Mouse (Mus musculus): ENCODE measurements at regions not wholly inside any gene's neighbourhood (a gene's known extent, or its start where the extent isn't known, plus 50 kb on each side); places are given as distances from the start of the nearest gene placed in this dataset.

DNA sequence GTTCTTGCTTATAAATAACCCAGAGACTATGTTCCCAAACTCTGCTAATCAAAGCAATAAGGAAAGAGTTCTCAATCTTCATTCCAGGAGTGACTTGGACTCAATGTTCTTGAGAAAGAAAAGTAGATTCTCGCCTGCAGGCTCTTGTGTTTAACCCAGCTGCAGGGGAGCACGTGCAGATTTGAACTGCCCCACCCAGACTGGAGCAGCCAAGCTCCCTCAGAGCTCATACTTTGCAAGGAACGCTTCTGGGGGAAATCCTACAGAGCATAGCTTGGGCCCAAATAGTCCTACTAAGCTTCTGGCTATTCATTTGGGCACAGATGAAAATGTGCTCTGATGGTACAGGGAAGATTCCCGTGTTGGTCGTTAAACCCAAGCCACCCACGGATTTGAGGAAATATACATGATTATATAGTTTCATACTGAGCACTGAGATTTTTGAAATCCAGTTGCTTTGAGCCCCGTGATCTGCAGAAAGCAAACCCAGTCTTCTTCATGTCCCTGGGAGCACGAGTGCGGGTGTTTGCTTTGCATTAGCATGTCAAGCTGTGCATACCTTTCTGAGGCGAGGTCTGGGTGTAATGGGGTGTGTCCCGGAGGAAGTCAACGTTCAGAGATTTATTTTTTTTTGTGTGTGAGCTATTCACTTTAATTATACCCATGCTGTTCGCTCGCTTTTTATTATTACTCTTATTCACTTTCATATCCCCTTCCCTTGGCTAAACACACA is 99.1 kb upstream of the Trp63 start:
- no peak for DNase-seq (ENCODE audit: low spot score in 2 of 2)

DNA sequence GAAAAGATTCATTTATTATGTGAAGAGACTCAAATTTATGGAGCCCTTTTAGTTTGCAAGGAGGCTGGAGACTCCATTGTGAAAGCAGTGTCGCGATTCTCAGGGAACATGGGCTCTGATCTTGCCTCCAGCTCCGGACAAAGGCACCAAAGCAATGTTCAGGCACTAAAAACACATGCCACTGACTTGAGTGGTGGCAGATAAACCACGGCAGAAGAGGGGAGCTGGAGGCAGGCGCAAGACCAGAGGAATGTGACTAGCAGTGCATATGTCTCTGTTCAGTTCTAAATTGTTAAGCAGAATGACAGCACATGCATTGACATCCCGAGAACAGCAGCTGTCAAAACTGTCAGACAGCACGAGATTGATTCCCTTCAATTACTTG is 98.5 kb upstream of the Trp63 start:
- no peak for DNase-seq (ENCODE audit: low spot score in 2 of 2)

DNA sequence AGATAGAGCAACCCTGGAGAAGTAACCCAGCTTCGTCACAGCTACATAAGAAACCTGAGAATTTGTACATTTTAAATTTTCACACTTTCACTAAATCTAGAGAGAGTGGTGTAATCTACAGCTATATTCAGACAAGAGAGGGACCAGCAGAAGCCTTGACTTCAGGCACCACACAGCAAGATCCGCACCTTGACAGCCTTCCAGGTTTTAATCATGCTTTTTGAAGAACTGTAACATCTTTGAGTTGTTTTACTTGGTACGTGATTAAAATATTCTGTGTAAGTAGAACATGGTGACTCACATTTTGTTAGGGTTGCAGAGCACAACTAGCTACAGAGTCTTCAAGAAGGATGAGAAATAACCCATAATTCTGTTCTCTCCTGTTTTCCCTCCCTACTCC is 97.6 kb upstream of the Trp63 start:
- DNase-seq (ENCODE audit: low spot score in 2 of 2), result peak in 1 of 2 experiments; percentile 5

DNA sequence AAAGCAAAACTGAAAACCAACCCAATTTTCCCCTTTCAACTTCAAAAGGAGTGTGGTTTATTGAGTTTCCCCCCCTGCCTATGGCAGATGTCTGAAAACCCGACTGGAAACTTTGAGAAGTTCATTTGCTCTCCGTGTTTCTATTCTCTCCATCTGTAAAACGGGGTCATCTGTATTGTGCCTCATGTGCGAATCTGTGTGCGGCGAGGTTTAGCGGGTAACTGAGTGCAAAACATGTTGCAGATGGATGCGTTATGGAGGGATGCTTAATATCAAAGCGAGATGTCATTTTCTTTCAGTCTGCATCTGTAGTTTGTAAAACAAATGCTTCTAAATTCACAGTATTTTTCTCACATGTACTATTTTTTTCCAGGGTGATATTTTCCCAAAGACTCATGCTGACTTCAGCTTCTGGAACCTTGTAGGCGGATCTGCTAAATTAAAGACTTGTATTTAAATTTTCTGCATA is 95.7 kb upstream of the Trp63 start:
- DNase-seq (ENCODE audit: low spot score in 2 of 2), result peak in 1 of 2 experiments; percentile 10

DNA sequence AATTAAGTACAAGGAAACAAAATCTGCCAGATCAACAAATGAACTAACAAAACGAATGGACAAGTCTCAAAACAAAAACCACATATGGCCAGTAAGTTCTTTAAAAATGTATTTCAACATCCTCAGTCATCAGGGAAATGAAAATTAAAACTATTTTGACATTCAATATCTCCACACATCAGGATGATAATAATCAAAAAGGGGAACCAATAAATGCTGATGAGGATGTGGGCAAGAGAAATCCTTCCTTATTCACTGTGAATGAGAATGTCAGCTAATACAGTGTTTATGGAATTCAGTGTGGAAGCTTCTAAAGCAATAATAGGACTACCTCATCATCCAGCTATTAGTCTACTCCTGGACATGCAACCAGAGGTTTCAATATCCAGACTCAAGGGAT is 86.1 kb upstream of the Trp63 start:
- DNase-seq (ENCODE audit: low spot score in 2 of 2), result no peak

DNA sequence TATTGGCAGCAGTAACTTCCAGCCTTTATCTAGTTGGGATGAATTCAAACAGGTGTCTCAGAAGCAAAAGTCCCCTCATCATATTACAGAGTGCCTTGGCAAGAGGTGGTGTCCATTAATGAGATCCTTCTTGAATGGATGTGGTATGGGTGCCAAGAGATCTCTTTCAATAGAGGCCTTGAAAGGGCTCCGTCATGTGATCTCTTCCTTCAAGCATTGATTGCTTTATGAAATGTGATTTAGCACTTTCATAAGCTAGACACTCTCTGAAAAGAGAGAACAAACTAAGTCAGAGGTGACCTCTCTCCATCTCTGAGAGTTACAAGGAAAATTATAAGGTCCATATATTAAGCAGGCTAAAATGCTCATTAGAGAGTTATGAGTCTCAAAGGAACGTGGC is 80.4 kb upstream of the Trp63 start:
- no peak for DNase-seq (ENCODE audit: low spot score in 2 of 2)

DNA sequence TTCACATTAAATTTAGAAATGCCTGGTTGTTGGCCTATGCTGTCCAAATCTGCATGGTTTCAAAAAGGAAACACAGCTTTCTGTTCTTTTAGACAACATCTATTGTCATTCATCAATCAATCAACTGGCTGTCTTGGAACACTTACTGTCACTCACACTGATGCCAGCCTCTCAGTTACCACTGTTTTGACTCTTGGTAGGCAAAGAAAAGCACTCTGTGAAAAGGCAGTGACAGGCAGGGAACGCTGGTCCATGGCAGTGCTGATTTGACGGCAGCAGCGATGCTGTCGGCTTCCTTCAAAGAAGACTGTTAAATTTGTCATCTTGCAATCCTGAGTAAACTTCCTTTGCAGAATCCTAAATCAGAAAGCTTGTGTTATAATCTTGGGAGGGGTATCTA is 68.3 kb upstream of the Trp63 start:
- no peak for DNase-seq (ENCODE audit: low spot score in 2 of 2)

DNA sequence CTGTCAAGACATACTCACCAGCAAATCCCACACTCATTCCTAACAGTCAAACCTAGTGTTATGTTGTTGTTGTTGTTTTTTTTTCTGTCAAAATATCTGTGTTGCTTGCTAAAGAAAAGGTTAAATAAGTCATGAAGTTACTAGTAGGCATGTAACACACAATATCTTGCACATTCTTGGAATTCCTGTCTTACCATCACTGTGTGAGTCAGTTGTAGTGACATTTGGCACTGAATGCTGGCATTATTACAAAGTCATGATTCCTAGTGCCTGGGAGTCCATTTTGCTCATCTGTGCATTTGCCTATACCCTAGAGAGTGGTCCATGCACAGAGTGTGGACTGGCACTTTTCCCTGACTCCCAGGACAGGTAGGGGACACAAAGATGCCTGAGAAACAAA is 67.9 kb upstream of the Trp63 start:
- no peak for DNase-seq (ENCODE audit: low spot score in 2 of 2)

DNA sequence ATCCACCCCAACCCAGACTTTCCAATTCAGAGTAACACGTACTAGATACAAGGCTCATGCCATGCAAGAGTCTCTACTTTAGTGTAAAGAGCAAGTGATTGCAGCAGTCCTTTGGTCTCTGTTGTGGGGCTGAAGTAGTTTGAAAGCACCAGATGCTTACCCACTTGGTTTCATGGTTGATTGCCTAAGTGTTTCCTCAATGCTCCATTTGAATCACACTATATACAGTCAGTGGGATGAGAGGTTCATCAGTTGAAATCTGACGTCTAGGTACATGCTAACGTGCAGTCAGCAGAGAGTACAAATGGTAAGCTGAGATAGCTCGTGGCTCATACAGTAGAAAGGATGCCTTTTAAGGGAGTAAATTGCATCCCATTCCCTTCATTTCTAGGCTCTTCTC is 64.7 kb upstream of the Trp63 start:
- DNase-seq (ENCODE audit: low spot score in 2 of 2), result no peak

DNA sequence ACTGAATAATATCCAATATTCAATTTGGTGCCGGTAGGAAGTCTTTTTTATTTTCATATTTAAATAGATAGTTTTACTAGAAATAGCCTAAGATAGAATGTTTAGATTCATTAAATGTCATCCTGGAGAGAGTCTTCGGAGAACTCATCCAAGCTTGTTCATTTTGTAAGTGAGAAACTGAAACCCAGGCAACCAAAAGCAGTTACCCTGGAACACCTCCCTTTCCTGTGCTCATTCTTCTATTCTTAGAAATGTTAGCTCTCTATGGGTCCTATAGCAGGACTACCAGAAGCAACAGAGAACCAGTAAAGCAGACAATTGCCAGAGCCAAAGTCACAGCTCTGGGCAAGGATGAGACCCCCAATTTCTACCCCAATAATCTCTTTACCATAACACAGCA is 60.9 kb upstream of the Trp63 start:
- no peak for DNase-seq (ENCODE audit: low spot score in 2 of 2)

DNA sequence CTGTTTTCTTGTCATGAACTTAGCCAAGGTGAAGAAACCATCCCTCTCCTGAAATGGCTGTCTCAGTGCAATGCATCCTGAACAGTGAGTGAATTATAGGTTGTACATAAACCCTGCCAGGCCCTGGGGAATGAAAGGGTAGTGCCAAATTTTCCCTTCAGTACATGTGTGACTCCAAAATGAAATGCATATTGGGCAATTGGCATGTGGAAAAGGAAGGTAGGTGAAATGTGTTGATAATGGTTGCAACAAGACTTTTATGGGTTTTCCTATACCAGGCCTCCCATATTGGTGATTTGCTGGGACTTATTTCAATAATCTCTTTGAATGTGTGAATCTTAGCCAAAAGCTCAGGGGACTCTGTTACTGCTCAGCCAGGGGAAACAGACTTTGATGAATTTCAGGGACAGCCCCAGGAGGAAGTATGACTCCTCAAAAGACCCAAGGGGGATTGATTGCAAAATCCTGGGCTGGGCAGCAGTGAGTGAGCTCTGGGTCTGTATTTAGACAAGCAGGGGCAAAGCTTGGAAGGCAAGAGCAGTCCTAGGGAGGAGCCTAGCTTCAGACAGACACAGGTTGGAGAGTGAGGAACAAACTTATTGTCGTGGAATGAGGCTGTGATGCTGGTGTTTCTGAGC is 59.5 kb upstream of the Trp63 start:
- DNase-seq (ENCODE audit: low spot score in 2 of 2), result no peak

DNA sequence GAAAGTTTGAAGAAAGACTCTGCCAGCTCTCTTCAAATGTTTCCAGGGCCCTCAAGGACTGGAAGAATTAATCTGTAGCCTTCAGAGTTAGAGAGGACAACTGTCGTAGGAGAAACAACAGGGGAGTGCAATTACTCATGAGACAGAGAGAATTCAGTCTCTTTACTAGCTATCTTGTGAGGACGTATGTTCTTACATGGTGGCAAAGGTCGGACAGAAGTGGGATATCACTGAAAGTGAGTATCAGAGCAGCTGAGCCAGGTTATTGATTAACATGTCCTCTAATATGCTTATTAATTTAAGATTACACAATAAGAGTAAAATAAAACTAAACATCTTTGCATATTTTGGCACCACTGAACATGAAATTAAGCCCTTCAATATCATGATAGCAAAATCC is 53.8 kb upstream of the Trp63 start:
- DNase-seq (ENCODE audit: low spot score in 2 of 2), result no peak

DNA sequence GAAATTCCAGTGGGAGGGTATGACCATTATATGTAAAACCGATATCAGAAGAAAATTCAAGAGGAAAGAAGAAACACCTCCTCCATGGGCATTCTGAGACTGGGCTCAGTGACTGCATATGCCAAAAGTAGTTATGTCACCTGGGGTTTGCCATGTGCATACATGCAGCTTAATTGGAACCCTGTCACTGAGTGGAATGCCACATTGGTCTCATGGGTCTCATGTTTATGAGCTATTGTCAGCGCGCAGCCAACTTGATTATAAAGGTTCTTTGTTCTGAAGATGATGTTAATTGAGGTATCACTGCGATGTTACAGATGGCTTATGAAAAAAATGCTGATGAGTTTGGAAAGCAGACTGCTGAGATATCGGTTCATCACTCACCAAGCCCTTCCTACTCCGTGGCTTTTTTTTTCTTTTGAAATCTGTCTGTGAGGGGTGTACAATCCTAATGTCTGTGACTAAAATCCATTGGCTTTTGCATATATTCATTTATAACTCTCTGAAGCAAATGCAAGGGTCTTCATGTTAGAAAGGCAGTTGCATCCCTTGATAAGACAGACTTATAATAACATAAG is 52.3 kb upstream of the Trp63 start:
- DNase-seq (ENCODE audit: low spot score in 2 of 2), result no peak

All from frontal cortex, postnatal 14 days (tissue).